Mouse (Mus musculus) kidney, adult 2 months (tissue): ENCODE measurements around the gene Gpc1.

ENCODE experiments used
- CTCF ChIP-seq: fragments of 200-500 bp; conservative IDR thresholded peaks from 2 replicates; pipeline ENCODE4 v1.5.1; 2011; ENCODE audit warnings: low read depth, mild to moderate bottlenecking, control low read depth, low read length, moderate library complexity, mixed read lengths; ENCODE audit not compliant: insufficient read depth, insufficient read length
- POLR2A ChIP-seq: fragments of 200-500 bp; IDR thresholded peaks from one replicate; pipeline ENCODE4 v1.6.1; 2011; ENCODE audit warnings: low read depth, low read length, control low read depth

DNA sequence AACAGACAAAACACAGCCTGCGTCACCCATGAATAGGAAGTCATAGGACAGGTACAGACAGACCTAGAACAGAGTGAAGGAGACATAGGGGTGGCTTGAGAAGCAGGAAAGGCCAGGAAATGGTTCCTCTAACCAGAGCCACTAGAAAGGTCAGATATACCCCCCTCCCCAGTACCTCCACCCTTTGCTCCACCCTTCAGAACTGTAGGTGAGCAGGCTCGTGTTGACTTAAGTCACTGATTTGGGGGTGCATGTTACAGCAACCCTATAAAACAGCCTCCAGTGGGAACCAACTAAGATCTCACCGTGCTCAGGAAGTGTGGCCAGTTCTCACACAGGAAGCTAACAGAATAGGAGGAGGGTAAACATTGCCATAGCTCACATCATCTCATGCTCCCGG is 28.1 kb upstream of the Gpc1 start:
- TF ChIP-seq POLR2A = no peak
- no peak for TF ChIP-seq CTCF
